Mouse (Mus musculus) heart, postnatal 0 days (tissue): ENCODE results near the gene Fgfr2. TPM values are rescaled to one million over a fixed set of nuclear protein-coding genes. Genes with fewer than 3 reads are reported as not detected.

Source experiments
- ATAC-seq: fragments of 200-750 bp; cut with Nextera tagmentation; 2 replicates; pipeline ENCODE4 v1.8.0; 2017; ENCODE audit warnings: low read depth, moderate number of reproducible peaks, moderate library complexity; ENCODE audit not compliant: insufficient read depth
- DNase-seq: peaks from one replicate; pipeline ENCODE4 v3.0.0-alpha.2; 2016; ENCODE audit warnings: low spot score
- H3K27ac ChIP-seq: fragments of 300-500 bp; sonication (generic); 2 replicates; pipeline ENCODE4 v1.5.1; 2014; ENCODE audit warnings: low read depth, mild to moderate bottlenecking
- H3K27me3 ChIP-seq: fragments of 300-500 bp; sonication (generic); 2 replicates; pipeline ENCODE4 v1.6.1; 2014; ENCODE audit warnings: low read length, mixed read lengths; ENCODE audit not compliant: control insufficient read depth, insufficient read depth
- H3K36me3 ChIP-seq: fragments of 300-500 bp; sonication (generic); replicated peaks from 2 replicates; pipeline ENCODE4 v1.6.1; 2014; ENCODE audit warnings: low read length, mixed read lengths; ENCODE audit not compliant: control insufficient read depth, insufficient read depth
- H3K4me1 ChIP-seq: fragments of 300-500 bp; sonication (generic); 2 replicates; pipeline ENCODE4 v1.6.1; 2014; ENCODE audit warnings: antibody characterized with exemption; ENCODE audit not compliant: control insufficient read depth, insufficient read depth
- H3K4me2 ChIP-seq: fragments of 300-500 bp; sonication (generic); 2 replicates; pipeline ENCODE4 v1.6.1; 2014; ENCODE audit warnings: low read depth, mild to moderate bottlenecking, low read length, moderate library complexity
- H3K4me3 ChIP-seq: fragments of 300-500 bp; sonication (generic); 2 replicates; pipeline ENCODE4 v1.5.1; 2014; ENCODE audit warnings: low read depth, low read length
- H3K9ac ChIP-seq: fragments of 300-500 bp; sonication (generic); replicated peaks from 2 replicates; pipeline ENCODE4 v1.6.1; 2014; ENCODE audit warnings: low read depth, low read length, mixed read lengths
- H3K9me3 ChIP-seq: fragments of 300-500 bp; sonication (generic); replicated peaks from 2 replicates; pipeline ENCODE4 v1.6.1; 2016; ENCODE audit warnings: low read length; ENCODE audit not compliant: control insufficient read depth
- CTCF ChIP-seq: IDR thresholded peaks from 2 replicates; pipeline ENCODE4 v1.5.1; 2016; ENCODE audit warnings: antibody characterized with exemption, control low read depth, low read depth
- EP300 ChIP-seq: IDR thresholded peaks from 2 replicates; pipeline ENCODE4 v1.6.1; 2016; ENCODE audit warnings: antibody characterized with exemption, low read depth
- WGBS: fragments of 180-500 bp; shearing (Covaris S2); extraction: QIAGEN DNeasy Blood & Tissue Kit; methylation state at CpG from one replicate; pipeline ENCODE4 v1.1.7; 2014; 5-methylcytosine and 5-hydroxymethylcytosine counted together
- polyA plus RNA-seq: library from polyadenylated mRNA; unstranded; fragments of >200 nt; fragmentation: Nextera tagmentation; extraction: Ambion mirVana; gene quantifications from 2 replicates; pipeline ENCODE4 v1.2.1, GENCODE M21; 2015
- total RNA-seq: library from RNA; depleted of rRNA; stranded (reverse); fragments of >200 nt; gene quantifications from 2 replicates; pipeline ENCODE4 v1.2.3, GENCODE M21; 2014; ENCODE audit warnings: low replicate concordance

Gene Fgfr2
- total and polyA plus RNA-seq, 2 experiments from 2014 or later, result 3.8 to 11.5 TPM

DNA sequence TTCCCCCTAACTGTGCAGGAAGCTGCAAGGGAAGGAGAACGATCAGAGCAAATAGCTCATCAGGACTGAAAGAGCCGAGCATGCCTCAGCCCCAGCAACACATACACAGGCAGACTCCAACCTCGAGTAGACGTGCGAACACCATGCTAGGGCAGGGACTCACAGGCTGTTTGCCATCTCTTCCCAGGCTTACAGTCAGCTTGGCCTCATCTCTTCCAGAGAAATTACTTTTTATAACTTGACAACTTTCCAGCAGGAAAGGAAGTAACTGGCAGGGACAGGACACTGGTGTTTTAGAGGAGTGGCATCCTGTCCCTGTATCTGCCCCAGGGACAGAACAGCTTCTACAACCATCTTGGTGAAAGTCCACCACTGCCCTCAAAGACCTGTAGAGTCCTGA lies 879.9 kb downstream of the Fgfr2 start:
- H3K4me3 ChIP-seq, result no peak overlapping the region
- DNase-seq (no peak), ATAC-seq (no peak)
- 68% methylated on average over 5 of the region's 5 CpGs for WGBS
- H3K36me3 ChIP-seq, result no peaks in the 10 kb centered on the region
- H3K4me2 ChIP-seq, result no peak overlapping the region
- H3K27ac ChIP-seq, result no peak overlapping the region
- H3K9ac ChIP-seq, result no peak overlapping the region
- H3K27me3 ChIP-seq, result no peaks in the 10 kb centered on the region
- H3K9me3 ChIP-seq, result no peaks in the 10 kb centered on the region
- TF ChIP-seq EP300, result no peak
- TF ChIP-seq CTCF, result no peak
- H3K4me1 ChIP-seq, result no peaks in the 10 kb centered on the region

DNA sequence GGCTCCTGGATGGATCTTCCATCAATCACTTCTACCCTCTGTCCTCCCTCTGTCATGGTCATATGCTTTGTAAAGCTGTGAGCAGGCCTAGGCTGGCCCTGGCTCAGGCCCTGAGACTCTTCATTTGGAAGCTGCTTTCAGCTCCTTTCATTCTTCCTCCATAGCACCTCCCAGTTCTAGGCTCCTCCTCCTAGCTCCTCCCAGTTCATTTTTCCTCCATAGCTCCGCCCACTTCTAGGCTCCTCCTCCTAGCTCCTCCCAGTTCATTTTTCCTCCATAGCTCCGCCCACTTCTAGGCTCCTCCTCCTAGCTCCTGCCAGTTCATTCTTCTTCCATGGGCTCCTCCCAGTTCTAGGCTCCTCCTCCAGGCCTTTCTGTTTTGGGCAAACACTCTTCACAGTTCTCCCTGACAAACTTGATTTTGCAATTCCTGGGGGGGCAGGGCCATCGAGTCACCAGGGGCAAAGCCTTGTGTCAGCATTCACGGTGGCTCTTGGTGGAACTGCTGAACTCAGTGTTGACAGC lies 880.5 kb downstream of the Fgfr2 start:
- no peaks in the 10 kb centered on the region for H3K9me3 ChIP-seq
- H3K4me1 ChIP-seq, result 0 out of 2 replicates have a peak, but pooled peaks cover 5% of the 10 kb centered on the region
- no peaks in the 10 kb centered on the region for H3K36me3 ChIP-seq
- no peaks in the 10 kb centered on the region for H3K27me3 ChIP-seq
- no peak overlapping the region for H3K4me3 ChIP-seq
- WGBS, result 37% methylated on average over 4 of the region's 4 CpGs
- H3K9ac ChIP-seq, result no peak overlapping the region
- H3K27ac ChIP-seq, result no peak overlapping the region
- H3K4me2 ChIP-seq, result no peak overlapping the region
- TF ChIP-seq EP300, result no peak
- TF ChIP-seq CTCF, result no peak
- ATAC-seq (peak; percentile 51; the same call in 1 of the 2 replicates), DNase-seq (no peak)

DNA sequence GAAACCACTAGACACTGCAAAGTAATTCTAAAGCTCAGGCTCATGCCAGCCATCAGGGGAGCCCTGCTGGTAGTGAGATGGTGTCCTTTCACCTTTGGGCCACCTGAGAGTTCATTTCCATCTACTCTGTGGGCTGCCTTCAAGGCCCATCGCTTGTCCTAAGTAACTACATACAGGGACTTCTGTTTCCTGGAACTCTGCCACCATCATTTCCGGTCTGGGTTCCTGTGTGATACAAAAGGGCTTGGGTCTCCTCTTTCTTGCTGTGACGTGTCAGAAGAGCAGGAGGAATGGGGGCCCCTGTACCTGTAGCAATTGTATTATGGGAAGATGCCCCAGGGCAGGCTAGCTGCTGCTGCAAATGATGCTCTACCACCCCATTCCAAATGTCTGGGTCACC lies 884.2 kb downstream of the Fgfr2 start:
- no peak for ATAC-seq
- 50% methylated on average over 3 of the region's 3 CpGs for WGBS

DNA sequence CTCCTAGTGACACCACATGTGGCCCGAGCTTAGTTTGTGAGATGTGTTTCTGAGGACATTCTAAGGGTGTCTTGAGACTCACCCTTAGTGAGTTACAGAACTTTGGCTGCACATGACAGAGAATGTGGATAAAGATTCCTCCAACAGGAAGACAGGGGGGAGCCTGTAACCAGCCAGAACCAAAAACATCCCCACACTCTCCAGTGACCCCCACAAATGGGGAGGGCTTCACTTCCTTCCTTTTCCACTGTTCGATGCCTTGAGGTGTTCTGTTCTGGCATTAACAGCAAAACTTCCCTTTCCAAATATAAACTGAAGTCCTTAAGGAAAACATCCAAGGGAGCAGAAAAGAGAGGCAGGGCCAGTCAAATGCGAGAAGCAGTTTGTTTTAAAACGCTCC lies 886.0 kb downstream of the Fgfr2 start:
- Histone ChIP-seq H3K4me3 (no peak overlapping the region), H3K36me3 (no peaks in the 10 kb centered on the region), H3K9me3 (no peaks in the 10 kb centered on the region), H3K4me2 (no peak overlapping the region), H3K27ac (peak overlapping the region; percentile 57; the same call in 1 of the 2 replicates), H3K27me3 (no peaks in the 10 kb centered on the region), H3K4me1 (0 out of 2 replicates have a peak, but pooled peaks cover 6% of the 10 kb centered on the region), H3K9ac (no peak overlapping the region)
- ATAC-seq (no peak), DNase-seq (no peak)
- TF ChIP-seq EP300, result peak; percentile 44; the same call in 1 of the 2 replicates
- no peak for TF ChIP-seq CTCF
- WGBS, result 60% methylated on average over 4 of the region's 4 CpGs

More for the DNA sequence above, 884.2 kb downstream of the Fgfr2 start:
- Histone ChIP-seq H3K27me3 (no peaks in the 10 kb centered on the region), H3K36me3 (no peaks in the 10 kb centered on the region), H3K4me2 (no peak overlapping the region), H3K9me3 (no peaks in the 10 kb centered on the region), H3K4me1 (0 out of 2 replicates have a peak, but pooled peaks cover 6% of the 10 kb centered on the region), H3K4me3 (no peak overlapping the region), H3K27ac (no peak overlapping the region), H3K9ac (no peak overlapping the region)
- no peak for TF ChIP-seq CTCF
- TF ChIP-seq EP300, result no peak
- DNase-seq, result no peak

DNA sequence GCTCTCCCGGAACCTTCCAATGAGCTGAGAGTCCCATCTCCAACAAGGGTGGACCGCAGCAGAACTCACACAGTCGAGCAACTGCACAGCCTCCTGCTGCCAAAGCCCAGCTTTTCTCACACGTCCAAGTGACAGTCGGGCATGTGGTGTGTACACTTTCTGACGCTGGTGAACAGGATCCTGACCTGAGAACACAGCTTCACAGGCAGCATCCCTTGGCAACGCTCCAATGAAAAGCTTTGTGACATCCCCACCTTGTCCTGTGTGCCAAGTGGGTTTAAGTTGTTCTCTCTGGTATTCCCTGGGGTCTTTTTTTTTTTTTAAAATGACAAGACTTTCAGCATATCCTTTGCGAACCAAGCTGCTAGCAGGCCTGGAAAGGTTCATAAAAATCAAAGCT lies 886.4 kb downstream of the Fgfr2 start:
- H3K4me1 ChIP-seq, result 0 out of 2 replicates have a peak, but pooled peaks cover 6% of the 10 kb centered on the region
- no peak overlapping the region for H3K9ac ChIP-seq
- no peak overlapping the region for H3K27ac ChIP-seq
- no peaks in the 10 kb centered on the region for H3K27me3 ChIP-seq
- DNase-seq, result no peak
- 61% methylated on average over 8 of the region's 8 CpGs for WGBS
- ATAC-seq, result no peak
- H3K36me3 ChIP-seq, result no peaks in the 10 kb centered on the region
- no peak overlapping the region for H3K4me2 ChIP-seq
- H3K9me3 ChIP-seq, result no peaks in the 10 kb centered on the region
- TF ChIP-seq CTCF, result no peak
- no peak for TF ChIP-seq EP300
- H3K4me3 ChIP-seq, result no peak overlapping the region

DNA sequence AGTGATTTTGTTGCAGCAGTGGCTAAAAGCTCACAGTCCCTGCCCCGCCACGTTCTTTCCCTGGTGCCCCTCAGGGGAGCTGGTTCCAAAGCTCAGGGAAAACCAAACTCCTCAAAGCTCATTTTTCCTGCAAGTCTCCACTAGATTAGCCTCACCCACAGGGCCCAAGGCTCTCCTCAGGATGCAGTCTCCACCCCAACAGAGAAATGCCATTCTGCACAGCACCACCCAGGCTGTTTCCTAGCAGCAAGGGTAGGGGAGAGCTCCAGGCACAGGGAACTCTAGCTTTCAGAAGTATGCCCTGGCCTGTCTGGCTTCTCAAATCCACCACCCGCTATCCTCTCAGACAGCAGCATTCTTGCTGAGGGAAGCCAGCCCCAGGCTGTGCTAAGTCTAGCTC lies 888.9 kb downstream of the Fgfr2 start:
- no peak overlapping the region for H3K27ac ChIP-seq
- H3K4me3 ChIP-seq, result no peak overlapping the region
- DNase-seq, result no peak
- H3K9ac ChIP-seq, result no peak overlapping the region
- H3K27me3 ChIP-seq, result no peaks in the 10 kb centered on the region
- 64% methylated on average over 3 of the region's 3 CpGs for WGBS
- H3K4me1 ChIP-seq, result 0 out of 2 replicates have a peak, but pooled peaks cover 6% of the 10 kb centered on the region
- H3K4me2 ChIP-seq, result no peak overlapping the region
- ATAC-seq, result no peak
- H3K9me3 ChIP-seq, result no peaks in the 10 kb centered on the region
- no peaks in the 10 kb centered on the region for H3K36me3 ChIP-seq
- TF ChIP-seq EP300, result no peak
- TF ChIP-seq CTCF, result no peak
